Mouse (Mus musculus) spleen, postnatal 10 days (tissue): ENCODE data around the gene Gtpbp3.
"Not testable (repeated sequence)": the region's sequence is repeated elsewhere in the genome, so short reads cannot be mapped to it uniquely, and the experiment has no call there.

Source experiments
- DNase-seq, 2 experiments: peaks; one replicate each; pipeline ENCODE4 v3.0.0; 2021 to 2022; ENCODE audit warnings: low spot score in 2 of 2

Gtpbp3 gene

DNA sequence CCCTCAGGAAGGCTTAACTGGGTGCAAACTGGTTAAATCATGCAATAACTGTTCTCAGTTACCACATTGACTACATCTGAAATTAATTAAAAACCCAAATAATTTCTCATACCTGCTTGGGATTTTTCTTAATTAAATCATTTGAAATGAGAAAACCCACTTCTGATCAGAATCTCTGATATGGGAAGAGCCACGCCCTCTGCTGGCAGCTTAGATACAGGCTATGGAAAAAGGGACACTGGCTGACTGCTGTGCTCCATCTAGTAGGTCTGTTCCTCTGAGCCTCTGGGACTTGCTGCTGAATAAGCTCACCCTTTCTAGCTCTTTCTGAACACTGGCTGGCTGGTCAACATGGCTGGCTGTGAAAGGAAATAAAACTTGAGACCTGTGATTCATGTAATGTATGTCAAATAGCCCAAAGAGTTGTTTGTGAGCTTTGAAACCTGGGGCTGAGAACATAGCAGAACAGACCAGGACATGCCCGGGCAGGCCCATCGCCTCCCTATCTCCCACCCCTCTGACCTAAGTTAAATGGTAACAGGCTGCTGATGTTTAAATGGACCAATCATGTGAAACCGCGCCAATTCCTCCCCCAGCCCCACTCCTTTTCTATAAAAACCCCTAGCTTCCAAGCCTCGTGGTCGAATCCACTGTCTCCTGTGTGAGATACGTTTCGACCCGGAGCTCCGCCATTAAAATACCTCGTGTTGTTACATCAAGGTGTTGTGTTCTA, 43.0 kb downstream of the Gtpbp3 start:
- not testable (repeated sequence) for DNase-seq

GRCm38 (mm10) chr8:71534263-71534810, 46.4 kb downstream of the Gtpbp3 start:
- DNase-seq = no peak

DNA sequence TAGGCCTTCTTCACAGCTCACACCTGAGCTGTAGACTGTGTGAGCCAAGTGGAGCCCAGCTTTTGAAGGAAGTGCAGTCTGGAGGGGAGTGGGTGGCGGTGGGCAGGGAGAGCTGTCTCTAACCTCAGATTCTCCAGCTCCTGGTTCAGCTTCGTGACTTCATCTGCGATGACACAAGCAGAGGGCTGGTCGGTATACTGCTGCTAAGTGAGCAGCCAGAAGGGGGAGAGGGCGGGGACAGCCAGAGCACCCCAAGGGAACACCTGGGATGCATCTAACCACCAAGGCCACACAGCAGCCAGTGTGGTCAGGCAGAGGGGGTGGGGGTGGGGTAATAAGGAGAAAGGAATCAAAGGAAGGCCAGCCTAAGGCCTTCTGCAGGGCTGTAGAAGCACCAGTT, 47.8 kb downstream of the Gtpbp3 start:
- no peak for DNase-seq

- peak; percentile 76 to 91 for DNase-seq
Observed at GRCm38 (mm10) chr8:71537028-71537867, 49.3 kb downstream of the Gtpbp3 start, which contains the start of gene Bst2. Gene Bst2 (minus strand): TSS chr8:71537456.

DNA sequence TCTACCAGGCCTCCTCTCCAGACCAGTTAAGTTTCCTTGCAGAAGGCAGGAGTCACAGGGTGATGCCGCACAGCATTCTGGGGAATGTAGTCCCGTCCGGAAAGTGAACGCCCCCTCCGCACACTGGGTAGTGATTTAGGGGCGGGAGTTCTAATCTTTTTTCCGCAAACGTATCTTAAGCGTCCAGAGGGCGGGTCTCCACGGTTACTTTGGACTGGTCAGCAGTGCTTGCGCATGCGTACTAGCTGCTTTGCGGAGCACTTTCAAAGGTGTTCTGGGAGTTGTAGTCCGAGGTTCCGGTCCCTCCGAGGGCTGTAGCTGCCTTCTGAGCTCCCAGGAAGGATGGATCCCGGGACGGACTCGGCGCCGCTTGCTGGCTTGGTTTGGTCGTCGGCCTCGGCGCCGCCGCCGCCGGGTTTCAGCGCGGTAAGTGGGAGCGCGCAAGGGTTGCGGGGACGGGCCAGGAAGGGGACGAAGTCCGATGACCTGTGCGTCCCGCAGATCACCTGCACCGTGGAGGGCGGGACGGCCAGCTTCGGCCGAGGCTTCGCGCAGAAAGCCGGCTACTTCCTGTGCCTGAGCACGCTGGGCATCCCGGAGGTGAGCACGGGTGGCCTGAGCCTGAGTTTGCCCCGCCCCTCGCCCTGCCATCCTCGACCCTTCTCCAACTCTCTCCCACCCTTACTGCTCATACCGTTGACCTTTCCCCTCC, 54.9 kb downstream of the Gtpbp3 start, which contains the start of gene Mvb12a:
Gene Mvb12a, plus strand, starts transcription at position 291 of the 712 bp plus-strand sequence.
- DNase-seq = peak; percentile 83 to 93

GRCm38 (mm10) chr8:71543755-71544154, 55.9 kb downstream of the Gtpbp3 start:
- no peak for DNase-seq

DNA sequence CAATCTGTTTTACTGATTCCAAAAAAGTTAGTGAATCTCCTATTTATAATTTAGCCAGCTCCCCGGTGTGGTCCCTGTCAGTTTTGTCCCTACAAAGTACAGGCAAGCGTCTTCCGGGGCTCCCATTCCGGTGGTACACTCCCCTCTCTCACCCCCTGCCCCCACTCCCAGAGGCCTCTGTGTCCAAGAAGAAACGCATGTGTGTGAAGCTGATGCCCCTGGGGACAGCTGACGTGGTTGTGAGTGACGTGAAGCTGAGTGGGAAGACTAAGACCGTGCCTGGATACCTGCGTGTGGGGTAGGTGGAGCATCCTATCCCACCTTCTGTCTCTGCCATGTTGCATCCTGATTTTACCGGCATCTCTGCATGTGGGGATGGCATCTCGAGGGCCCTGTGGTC, 57.1 kb downstream of the Gtpbp3 start:
- no peak for DNase-seq

- no peak for DNase-seq
Observed at GRCm38 (mm10) chr8:71547590-71547989, 59.7 kb downstream of the Gtpbp3 start.
